Mouse (Mus musculus): ENCODE measurements at regions not wholly inside any gene's neighbourhood (a gene's known extent, or its start where the extent isn't known, plus 50 kb on each side); places are given as distances from the start of the nearest gene placed in this dataset.

GRCm38 (mm10) chr8:8978969-8979368 lies 288.6 kb upstream of the Arglu1 start:
- no peak for TF ChIP-seq CTCF (IDR thresholded peaks at IDR 0.05; ENCODE audit: low read depth)
- TF ChIP-seq EP300 (IDR thresholded peaks at IDR 0.05; ENCODE audit: low read depth): no peak
